Mouse (Mus musculus) olfactory bulb, adult 2 months (tissue): ENCODE measurements around the gene Efnb3. TPM values are rescaled to one million over a fixed set of nuclear protein-coding genes. Genes with fewer than 3 reads are reported as not detected.

Experiments
- H3K27ac ChIP-seq: fragments of 200-500 bp; 2 replicates; pipeline ENCODE4 v1.5.1; 2012; ENCODE audit warnings: low read depth, low read length; ENCODE audit not compliant: insufficient read depth
- H3K4me1 ChIP-seq: fragments of 200-500 bp; 2 replicates; pipeline ENCODE4 v1.6.1; 2012; ENCODE audit warnings: low read length; ENCODE audit not compliant: control insufficient read depth, insufficient read depth
- H3K4me3 ChIP-seq: fragments of 200-500 bp; 2 replicates; pipeline ENCODE4 v1.5.1; 2012; ENCODE audit warnings: mild to moderate bottlenecking, low read depth, low read length, moderate library complexity; ENCODE audit not compliant: insufficient read depth
- CTCF ChIP-seq: fragments of 200-500 bp; IDR thresholded peaks from 2 replicates; pipeline ENCODE4 v1.5.1; 2012; ENCODE audit warnings: low read depth, mild to moderate bottlenecking, low read length, moderate library complexity; ENCODE audit not compliant: insufficient read depth
- POLR2A ChIP-seq: fragments of 200-500 bp; IDR thresholded peaks from 2 replicates; pipeline ENCODE4 v1.6.1; 2012; ENCODE audit warnings: mild to moderate bottlenecking, low read depth, low read length, moderate library complexity; ENCODE audit not compliant: insufficient read depth
- WGBS: fragments of 180-500 bp; shearing (Covaris S2); methylation state at CpG from one replicate; pipeline ENCODE4 v1.1.7; 2018; 5-methylcytosine and 5-hydroxymethylcytosine counted together
- polyA plus RNA-seq: library from polyadenylated mRNA; stranded (reverse); fragments of >200 nt; gene quantifications from 2 replicates; pipeline ENCODE4 v1.2.4, GENCODE M21; 2012; ENCODE audit warnings: low replicate concordance; ENCODE audit not compliant: missing spikeins, insufficient read depth, insufficient read length

The Efnb3 gene
- polyA plus RNA-seq = not detected in 2 replicates

DNA sequence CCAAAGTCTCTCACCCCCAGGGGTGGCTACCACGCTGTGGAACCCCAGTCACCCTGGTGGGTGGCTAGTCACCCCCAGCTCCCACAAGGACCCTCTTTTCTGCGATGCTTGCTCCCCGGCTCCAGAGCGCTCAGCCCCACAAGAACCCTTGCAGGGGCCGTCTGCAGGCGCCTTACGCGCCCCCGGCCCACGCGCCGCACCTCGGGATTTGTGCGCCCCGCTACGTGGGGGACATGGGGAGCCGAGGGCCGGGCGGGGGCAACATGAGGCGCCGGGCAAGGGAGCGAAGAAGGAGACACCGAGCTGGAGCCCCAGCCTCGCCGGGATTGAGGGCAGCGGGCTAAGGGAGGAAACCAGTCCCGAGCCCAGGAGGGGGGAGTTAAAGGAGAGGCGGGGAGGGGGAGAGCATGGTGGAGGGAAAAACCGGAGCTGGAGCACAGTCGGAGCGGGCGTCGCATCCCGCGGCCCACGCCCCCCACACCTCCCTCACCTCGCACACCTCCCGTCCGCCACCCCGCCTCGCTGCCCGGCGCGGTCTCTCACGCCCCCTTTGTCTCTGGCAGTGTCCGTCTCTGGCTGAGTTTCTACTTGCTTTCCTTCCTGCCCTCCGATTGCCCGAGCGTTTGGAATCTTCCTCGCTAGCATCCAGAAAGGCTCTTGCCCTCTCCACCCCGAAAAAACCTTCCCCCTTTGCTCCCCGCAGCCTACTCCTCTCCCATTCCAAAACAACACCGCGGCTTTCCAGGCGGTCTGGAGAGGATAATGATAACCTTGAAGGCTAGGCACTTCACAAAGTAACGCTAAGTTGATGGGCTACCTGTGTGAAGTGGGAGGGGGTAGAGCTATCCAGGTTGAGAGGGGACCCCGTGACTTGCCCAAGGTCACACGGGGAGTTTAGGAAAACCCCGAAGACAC, at the start of gene Efnb3:
TSS of gene Efnb3 (minus strand) at position 355 of the 915 bp plus-strand sequence.
- WGBS = under 1% methylated on average over 58 of the region's 59 CpGs
- peak within 1 kb of the TSS; percentile 56 for H3K4me3 ChIP-seq
- TF ChIP-seq POLR2A = peak; percentile 81
- TF ChIP-seq CTCF = no peak
- H3K27ac ChIP-seq = peak within 1 kb of the TSS; percentile 48
- peaks cover 50% of the 10 kb centered on the region for H3K4me1 ChIP-seq

DNA sequence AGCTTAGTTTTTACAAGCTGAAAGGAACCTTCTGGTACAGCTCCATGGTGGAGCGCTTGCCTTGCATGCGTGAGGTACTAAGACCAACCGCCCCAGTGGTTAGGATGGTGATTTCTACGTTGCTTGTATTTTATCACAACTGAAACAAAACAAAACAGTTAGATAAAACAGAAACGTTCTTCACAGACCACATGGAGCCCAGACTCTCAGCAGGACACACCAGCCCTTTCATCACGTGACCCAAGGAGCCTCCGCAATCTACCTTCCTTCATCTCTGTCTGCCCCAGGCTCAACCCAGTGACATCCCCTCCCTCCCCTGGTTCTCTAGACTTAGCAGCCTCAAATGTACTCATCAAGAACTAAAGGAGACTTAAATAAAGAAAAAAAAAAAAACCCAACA, 49.4 kb upstream of the Efnb3 start:
- Histone ChIP-seq H3K4me3 (no peak overlapping the region), H3K27ac (no peak overlapping the region), H3K4me1 (peaks cover 9% of the 10 kb centered on the region)
- 72% methylated on average over 7 of the region's 7 CpGs for WGBS
- TF ChIP-seq POLR2A (no peak), CTCF (no peak)

DNA sequence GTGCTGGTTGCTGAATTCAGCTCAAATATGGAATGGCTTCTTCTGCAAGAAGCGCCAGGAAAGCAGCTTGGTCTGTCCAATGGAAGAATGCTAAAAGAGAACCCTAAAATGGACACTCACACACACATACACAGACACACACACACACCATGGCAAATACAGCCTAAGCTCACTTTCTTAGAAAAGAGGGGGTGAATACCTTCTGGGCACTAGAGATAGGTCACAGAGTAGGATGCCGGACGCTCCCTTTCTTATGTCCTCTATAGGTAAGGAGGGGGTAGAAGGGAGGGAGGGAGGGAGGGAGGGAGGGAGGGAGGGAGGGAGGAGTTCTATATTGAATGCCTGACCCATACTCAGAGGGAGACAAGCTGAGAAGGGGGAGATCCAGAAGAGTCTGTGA, 48.5 kb upstream of the Efnb3 start:
- no peak overlapping the region for H3K27ac ChIP-seq
- no peak overlapping the region for H3K4me3 ChIP-seq
- TF ChIP-seq POLR2A = no peak
- no peak for TF ChIP-seq CTCF
- peaks cover 8% of the 10 kb centered on the region for H3K4me1 ChIP-seq
- 92% methylated on average over 3 of the region's 3 CpGs for WGBS

DNA sequence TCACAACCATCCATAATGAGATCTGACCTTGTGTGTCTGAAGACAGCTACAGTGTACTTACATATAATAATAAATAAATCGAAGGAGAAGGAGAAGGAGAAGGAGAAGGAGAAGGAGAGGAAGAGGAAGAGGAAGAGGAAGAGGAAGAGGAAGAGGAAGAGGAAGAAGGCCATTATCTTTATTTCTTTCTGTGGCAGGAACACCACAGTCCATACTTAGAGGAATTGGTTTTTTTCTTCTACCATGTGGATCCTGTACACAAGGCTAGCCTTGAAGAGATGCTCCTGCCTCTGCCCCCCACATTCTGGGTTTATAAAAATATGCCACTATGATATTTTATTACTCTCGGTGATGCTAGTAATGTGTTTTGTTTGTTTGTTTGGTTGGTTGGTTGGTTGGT, 46.8 kb upstream of the Efnb3 start:
- WGBS = 87% methylated on average over 2 of the region's 2 CpGs
- peaks cover 10% of the 10 kb centered on the region for H3K4me1 ChIP-seq
- H3K27ac ChIP-seq = no peak overlapping the region
- TF ChIP-seq POLR2A (no peak), CTCF (no peak)
- no peak overlapping the region for H3K4me3 ChIP-seq

DNA sequence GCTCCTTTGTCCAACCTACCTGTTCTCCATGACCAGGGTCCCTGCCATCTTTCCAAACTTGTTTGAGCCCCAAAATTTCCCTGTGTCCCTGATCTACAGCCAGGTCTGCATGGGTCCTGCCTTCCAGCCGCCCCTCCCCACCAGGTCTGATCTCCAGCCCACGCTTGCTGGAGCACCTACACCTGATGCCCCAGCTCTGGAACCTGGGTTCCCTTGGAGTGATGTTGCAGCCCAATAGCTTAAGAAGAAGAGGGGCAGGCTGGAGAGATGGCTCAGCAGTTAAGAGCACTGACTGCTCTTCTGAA, 46.4 kb upstream of the Efnb3 start:
- Histone ChIP-seq H3K27ac (no peak overlapping the region), H3K4me1 (peaks cover 10% of the 10 kb centered on the region), H3K4me3 (no peak overlapping the region)
- WGBS = 76% methylated on average over 2 of the region's 2 CpGs
- TF ChIP-seq POLR2A (no peak), CTCF (no peak)

DNA sequence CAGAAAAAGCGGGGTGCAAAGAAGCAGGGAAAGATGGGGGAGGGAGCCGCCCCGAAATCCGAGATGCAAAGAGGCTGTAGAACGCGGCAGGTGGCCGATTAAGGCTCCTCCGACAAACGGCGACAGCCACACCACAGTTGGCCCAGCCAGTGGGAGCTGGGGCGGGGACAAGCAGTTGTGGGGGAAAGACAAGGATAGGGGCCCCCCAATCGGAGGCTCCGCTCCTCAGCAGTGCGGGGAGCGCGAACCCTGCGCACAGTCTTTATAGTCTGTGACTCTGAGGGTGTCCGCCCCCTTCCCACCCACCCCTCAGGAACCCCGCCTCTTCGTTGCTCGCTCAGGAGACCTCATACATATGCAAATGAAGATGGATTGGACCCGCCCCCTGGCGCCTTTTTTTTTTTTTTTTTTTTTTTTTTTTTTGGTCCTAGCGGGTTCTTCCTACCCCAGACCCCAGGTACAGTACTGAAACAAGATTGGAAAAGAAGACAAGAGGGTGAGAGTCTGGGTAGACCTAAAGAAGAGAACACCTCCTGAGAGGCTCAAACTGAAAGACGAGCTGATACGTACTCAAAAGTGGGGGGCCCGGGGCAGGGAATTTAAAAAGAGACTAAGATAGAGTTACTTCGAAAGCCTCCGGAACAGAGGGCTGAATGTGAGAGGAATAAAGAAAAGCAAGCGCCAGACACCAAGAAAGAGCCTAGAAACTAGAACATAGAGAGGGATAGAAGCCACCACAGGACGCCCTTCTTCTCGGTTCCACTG, 45.9 kb upstream of the Efnb3 start, which contains the start of gene Atp1b2:
TSS of gene Atp1b2 (minus strand) at position 217 of the 765 bp plus-strand sequence.
- WGBS = 1% methylated on average over 32 of the region's 32 CpGs
- Histone ChIP-seq H3K4me3 (peak within 1 kb of the TSS; percentile 82), H3K27ac (peak within 1 kb of the TSS; percentile 89), H3K4me1 (peaks cover 10% of the 10 kb centered on the region)
- TF ChIP-seq CTCF = no peak
- peak; percentile 97 for TF ChIP-seq POLR2A

DNA sequence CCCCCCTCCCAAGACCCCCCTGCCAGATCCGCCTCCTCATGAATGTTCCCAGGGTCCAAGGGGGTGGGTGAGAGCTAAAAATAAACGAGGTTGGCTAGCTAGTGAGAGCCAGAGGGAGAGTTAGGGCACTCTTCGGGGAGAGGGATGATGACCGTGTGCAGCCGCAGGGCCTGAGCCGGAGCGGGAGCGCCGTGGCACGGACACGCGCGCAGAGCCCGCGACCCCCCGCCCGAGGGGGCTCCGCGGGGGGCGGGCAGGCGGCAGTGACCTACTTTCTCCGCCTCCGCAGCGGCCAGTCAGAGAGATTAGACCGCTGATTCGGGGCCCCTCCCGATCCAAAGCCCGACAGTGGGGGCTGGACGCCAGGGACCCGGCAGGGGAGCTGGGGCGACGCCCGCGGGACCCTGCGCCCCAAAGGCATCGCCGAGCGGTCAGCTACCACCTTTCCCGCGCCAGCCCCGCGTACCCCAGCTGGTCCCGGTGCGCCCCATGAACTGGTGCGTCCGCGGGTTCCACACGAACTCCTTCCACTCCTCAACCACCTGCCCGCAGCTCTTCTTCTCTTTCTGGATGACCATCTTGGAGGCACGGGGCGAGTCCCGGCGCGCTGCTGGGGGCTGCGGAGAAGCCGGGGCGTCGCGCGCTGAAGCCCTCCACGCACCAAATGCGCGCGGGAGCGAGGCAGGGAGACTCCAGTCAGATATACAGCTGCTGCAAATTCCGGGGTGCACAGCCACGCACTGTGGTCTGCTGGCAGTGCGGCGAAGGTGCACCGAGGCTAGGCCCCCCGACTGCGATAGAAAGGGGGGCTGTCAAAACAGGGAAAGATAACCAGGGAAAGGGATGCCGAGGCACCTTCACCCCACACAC, 45.0 kb upstream of the Efnb3 start:
- Histone ChIP-seq H3K4me1 (peaks cover 12% of the 10 kb centered on the region), H3K27ac (peak overlapping the region; percentile 89), H3K4me3 (peak overlapping the region; percentile 82)
- TF ChIP-seq CTCF = no peak
- TF ChIP-seq POLR2A = 0 out of 2 replicates have a peak, but pooled peaks have one; percentile 15
- 1% methylated on average over 73 of the region's 73 CpGs for WGBS

DNA sequence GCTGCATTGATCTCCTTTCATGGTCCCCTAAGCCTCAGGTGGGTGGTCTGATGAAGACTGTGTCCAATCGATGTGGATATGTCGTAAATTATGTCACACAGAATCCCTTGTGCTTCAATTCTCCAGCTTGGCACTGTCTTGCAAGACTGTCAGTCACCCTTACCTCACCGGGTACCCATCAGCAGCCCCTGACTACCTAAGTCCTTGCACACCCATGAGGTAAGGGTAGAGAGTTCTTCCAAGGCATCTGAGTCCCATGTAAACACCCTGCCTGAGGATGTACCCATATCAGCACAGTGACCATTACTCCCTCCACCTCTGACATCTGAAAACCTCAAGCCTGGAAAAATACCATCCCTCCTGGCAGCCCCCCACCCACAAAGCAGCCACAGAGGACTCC, 44.3 kb upstream of the Efnb3 start:
- peak overlapping the region; percentile 82 for H3K4me3 ChIP-seq
- H3K27ac ChIP-seq = peak overlapping the region; percentile 69
- H3K4me1 ChIP-seq = peaks cover 16% of the 10 kb centered on the region
- TF ChIP-seq POLR2A (no peak), CTCF (no peak)
- WGBS = 41% methylated on average over 3 of the region's 3 CpGs
